Mouse (Mus musculus): ENCODE data around the gene Brwd1.
"Not testable (repeated sequence)": the region's sequence is repeated elsewhere in the genome, so short reads cannot be mapped to it uniquely, and the experiment has no call there.

Gene Brwd1

DNA sequence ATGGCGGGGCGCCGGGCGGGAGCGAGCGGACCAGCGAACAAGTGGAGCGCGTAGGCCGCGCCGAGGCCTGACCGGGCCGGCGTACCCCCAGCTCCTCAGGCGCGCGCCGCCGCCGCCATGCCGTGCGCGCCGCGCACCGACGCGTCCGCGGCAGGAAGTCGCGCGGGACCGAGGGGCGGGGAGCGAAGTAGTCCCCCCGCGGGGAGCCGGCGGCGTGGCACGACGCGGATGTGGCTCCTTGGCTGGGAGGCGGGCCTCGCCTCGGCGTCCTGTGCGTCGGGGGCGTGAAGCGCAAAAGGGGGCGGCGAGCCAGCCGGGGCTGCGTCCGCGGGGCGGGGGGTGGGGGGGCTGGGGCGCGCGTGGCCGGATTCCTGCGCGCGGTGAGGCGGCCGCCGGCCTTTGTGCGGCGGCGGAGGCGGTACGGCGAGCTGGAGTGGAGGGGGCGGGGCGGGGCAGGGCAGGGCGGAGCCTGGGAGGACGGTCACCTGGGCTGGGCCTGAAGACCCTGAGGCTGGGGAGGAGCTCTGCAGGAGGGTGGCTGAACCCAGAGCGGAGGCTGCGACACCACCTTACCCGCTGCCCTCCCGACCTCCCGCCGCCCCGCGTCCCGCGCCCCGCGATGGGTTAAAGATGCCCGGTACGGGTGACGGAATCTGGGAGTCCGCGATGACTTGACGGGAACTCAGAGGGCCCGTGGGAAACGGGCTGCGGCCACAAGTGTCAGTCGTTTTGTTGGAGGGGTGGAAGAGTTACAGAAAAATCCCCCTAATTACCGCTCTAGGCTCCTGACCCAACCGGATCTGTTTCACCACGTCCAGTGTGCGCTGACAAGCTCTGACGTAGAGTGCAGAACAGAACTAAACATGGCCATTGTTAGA lies at the start of gene Brwd1:
Gene Brwd1, minus strand, starts transcription at position 226 of the 878 bp plus-strand sequence.
- peak; percentile 65 to 77 for DNase-seq (ENCODE audit: low spot score in 2 of 2)

- DNase-seq (ENCODE audit: low spot score in 2 of 2): no peak
Observed at GRCm38 (mm10) chr16:96128466-96128865, 46.1 kb upstream of the Brwd1 start.

DNA sequence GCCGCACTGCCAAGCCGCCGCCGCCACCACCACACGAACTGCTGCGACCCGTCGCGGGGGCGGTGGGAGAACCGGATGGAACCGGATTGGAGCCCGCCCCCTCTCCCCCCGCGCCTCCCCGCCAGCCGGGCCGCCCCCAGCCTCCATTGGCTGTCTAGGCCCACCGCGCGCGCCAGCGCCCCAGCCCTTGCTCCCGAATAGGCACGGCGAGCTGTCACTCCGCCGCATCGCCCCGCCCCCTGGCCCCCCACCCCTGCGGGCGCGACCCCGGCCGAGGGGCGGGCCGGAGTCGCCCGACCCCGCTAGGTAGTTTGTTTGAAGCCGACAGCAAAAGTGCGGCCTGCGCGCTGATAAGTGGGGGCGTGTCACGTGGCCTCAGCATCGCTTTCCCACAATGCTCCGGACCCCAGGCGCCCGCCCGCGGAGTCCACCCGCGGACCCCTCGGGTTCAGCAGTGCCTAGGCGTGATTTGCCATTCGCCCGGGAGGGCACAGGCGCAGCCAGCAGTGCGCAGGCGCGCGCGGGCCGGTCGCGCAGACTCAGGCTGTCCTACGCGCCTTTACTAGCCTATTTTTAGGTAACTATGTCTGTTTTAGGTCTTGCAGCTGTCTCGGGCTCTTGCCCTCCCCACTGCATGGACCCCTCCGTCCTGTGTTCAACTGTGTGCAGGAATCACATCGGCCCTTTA lies 45.5 kb upstream of the Brwd1 start, which contains the start of gene Hmgn1:
Gene Hmgn1, minus strand, starts transcription at position 73 of the 688 bp plus-strand sequence.
- peak; percentile 74 to 83 for DNase-seq (ENCODE audit: low spot score in 2 of 2)

GRCm38 (mm10) chr16:96127288-96127656 lies 44.9 kb upstream of the Brwd1 start:
- DNase-seq (ENCODE audit: low spot score in 2 of 2): no peak

DNA sequence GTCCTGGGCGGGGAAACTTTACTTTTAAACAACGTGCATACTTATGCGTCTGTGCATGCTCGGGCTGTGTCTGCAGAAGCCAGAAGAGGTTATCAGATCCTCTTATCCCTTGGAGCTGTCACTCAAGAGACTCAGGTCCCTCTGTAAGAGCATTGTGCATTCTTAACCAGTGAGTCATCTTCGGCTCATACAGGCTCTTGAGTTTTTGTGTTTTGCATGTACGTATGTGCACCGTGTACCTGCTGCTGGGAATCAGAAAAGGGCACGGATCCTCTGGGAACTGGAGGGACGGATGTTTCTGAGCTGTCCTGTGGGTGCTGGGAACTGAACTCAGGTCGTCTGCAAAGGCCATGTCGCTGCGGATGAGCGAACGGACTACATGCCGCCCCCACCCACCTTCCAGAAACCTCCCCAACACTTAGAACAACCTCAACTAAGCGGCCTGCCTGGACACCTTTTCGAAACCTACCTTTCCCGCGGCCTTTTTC lies 44.4 kb upstream of the Brwd1 start:
- DNase-seq (ENCODE audit: low spot score in 2 of 2): no peak

DNA sequence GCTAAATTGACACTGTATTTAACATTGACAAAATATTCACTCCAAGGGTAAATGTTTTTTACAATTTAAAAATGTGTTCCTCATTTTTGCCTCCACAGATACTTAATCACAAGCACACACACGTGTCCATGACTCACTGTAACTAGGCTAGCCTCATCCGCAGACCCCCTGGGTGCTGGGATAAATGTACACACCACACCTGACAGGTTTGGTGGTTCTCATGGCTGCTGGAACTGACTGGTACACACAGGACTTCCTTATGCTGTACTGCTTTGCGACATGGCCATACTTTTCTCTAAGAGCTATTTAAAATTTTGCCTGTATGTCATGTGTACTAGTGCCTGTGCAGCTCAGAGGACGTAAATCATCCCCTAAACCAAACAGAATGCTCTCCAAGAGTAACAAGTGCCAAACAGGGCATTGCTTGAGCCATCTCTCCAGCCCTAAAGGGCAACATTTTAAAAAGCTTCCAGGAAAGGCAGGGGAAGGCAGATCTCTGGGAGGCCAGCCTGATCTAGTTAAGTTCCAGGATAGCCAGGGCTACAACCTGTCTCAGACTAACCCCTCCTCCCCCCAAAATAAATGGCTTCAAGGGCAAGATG lies 37.8 kb upstream of the Brwd1 start:
- DNase-seq (ENCODE audit: low spot score in 2 of 2): no peak

GRCm38 (mm10) chr16:96114729-96115128 lies 32.4 kb upstream of the Brwd1 start:
- no peak for DNase-seq (ENCODE audit: low spot score in 2 of 2)

- DNase-seq (ENCODE audit: low spot score in 2 of 2): peak; percentile 24 to 54
Observed at GRCm38 (mm10) chr16:96112769-96113168, 30.4 kb upstream of the Brwd1 start.

DNA sequence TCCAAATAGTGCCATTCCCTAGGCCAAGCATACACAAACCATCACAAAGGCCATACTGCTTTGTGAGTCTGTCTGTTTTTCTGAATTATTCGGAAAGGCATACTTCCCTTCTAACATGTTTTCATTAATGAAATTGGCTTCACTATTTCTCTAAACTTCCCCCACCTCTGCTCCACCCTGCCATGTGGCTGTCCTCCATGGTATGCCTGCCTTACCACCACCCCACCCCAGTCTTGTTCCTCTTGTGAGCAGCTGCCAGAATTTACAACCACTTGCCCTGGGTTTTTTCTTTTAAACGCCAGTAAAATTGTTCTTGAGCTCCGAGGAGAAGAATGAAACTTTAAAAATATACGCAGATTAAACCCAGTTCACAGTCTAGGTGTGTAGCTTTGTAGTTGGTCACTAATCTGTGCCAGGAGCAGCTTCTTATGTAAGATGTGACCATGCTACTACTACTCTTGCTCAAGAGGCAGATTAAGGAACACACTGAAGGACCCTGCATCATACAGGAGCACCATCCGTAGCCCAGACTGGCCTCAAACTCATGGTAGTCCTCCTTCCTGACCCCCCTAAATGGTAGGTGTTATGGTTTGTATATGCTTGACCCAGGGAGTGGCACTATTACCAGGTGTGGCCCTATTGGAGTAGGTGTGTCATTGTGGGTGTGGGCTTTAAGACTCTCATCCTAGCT lies 28.5 kb upstream of the Brwd1 start:
- DNase-seq (ENCODE audit: low spot score in 2 of 2): no peak

DNA sequence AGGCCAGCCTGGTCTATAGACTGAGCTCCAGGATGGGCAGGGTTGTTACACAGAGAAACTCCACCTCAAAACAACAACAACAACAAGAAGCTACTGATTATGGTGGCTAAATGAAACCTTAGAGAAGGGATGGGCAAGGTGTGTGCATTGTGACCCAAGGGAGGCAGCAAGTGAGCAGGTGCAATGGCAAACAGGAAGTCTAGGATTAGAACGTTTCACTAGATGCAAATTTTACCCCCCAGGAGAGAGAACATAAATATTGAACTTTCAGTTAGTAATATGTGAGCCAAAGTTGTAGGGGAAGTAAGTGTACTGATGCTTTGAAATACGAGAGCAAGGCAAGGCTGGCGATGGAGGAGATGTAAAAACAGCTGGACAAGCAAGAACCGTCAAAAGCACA lies 27.3 kb upstream of the Brwd1 start:
- no peak for DNase-seq (ENCODE audit: low spot score in 2 of 2)

- no peak for DNase-seq (ENCODE audit: low spot score in 2 of 2)
Observed at GRCm38 (mm10) chr16:96103036-96103435, 20.7 kb upstream of the Brwd1 start.

- not testable (repeated sequence) for DNase-seq (ENCODE audit: low spot score in 2 of 2)
Observed at GRCm38 (mm10) chr16:96097811-96098210, 15.5 kb upstream of the Brwd1 start.

GRCm38 (mm10) chr16:96095966-96096365 lies 13.6 kb upstream of the Brwd1 start:
- DNase-seq (ENCODE audit: low spot score in 2 of 2): no peak

DNA sequence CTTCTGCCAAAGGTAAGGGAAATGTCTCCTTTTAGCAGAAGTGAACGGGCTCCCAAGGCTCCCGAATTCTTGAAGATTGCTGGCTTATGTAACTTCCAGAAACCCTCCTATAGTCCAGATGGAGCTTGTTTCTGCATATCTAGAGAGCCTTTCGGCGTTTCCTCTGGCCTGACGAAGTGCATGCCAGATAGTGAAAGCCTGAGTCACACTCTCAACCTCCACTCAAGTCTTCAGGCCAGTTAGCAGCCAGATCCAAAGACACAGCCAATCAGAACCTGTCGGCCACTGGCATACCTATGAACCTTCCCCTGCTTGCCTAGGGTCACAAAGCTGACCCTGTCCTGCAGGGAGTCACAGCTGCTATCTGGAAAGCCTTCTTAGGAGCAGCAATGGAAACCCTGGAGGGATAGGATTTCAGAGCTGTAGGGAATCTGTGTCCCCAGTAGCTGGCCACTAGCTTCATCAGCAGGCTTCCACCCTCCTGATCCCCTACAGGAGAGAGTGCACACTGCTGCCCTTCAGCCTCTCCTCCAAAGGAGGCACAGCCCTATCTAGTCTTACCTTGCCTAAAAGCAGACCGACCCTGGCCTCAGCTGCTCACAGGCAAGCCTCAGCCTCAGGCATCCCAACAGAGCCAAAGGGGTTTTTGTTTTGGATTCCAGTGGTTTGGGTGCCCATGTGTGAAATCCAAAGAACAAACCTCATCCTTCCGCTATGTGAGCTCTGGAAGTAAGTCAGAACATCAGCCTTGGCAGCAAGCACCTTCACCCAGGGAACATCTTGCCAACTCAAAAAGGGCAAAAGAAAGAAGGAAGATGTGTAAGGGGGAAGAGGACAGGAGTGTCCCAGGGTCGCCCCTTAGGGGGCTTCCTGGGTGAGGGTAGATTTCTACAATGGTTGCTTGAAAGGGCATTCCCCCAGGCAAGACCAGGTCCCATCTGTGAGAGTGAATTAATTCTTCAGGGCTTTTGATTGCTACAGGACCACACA lies 9.5 kb upstream of the Brwd1 start:
- no peak for DNase-seq (ENCODE audit: low spot score in 2 of 2)

GRCm38 (mm10) chr16:96088120-96088519 lies 5.8 kb upstream of the Brwd1 start:
- DNase-seq (ENCODE audit: low spot score in 2 of 2): no peak

- no peak for DNase-seq (ENCODE audit: low spot score in 2 of 2)
Observed at GRCm38 (mm10) chr16:96087436-96087835, 5.1 kb upstream of the Brwd1 start.

GRCm38 (mm10) chr16:96087001-96087400 lies 4.7 kb upstream of the Brwd1 start:
- peak; percentile 55 to 70 for DNase-seq (ENCODE audit: low spot score in 2 of 2)

DNA sequence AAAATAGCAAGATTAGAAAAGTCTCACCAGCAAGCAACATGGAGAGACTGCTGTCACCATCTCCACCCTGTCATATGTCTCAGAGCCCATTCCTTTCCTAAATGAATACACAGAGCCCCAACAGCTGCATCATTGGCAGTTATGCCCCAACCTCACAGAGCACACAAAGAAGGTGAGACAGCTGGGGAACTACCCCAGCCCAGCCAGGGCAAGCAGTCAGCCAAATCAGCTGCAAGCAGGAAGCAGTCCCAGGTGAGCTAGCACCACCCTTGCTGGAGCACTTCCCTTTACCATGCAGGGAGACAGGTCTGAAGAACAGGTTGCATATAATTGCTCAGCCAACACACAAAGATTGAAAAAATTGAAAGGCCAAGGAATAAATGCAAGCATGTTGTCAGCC lies 3.3 kb upstream of the Brwd1 start:
- peak; percentile 23 to 44 for DNase-seq (ENCODE audit: low spot score in 2 of 2)

DNA sequence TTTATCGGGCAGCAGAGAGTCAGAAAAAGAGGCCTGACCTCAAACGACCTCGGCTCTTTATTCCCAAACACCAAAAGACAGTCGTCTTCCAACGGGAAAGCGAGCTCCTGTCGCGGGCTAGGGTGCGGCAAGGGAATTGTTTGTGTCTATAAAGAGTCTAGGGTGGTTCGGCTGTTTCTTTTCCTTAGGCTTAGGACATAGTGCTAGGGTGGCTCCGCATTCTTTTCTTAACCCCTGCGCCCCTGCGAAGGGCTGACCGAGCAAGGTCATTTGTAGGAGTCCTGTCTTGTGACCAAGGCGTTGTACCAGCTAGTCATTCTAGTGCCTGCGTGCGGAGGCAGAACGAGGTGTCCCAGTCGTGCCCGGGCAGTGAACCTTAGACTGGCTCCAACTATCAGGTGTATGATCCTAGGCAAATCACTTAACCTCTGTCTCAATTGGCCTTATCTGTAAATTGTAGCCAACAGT lies 887 bp upstream of the Brwd1 start:
- DNase-seq (ENCODE audit: low spot score in 2 of 2): no peak

- DNase-seq (ENCODE audit: low spot score in 2 of 2): peak; percentile 16 to 33
Observed at GRCm38 (mm10) chr16:96081742-96082241, 534 bp downstream of the Brwd1 start.
